Mouse (Mus musculus): Measurements from ENCODE around the gene Ralgps1.
"Not testable (repeated sequence)": the region's sequence is repeated elsewhere in the genome, so short reads cannot be mapped to it uniquely, and the experiment has no call there.

Ralgps1 gene

GRCm38 (mm10) chr2:33323799-33324595, 47.3 kb downstream of the Ralgps1 start:
- in situ Hi-C loops (cut with MseI, MboI): no loop called here

- in situ Hi-C loops (cut with MseI, MboI): not testable (repeated sequence)
Measured at GRCm38 (mm10) chr2:33323043-33323625, 48.2 kb downstream of the Ralgps1 start.

- in situ Hi-C loops (cut with MseI, MboI): no loop called here
Measured at GRCm38 (mm10) chr2:33321641-33322040, 49.6 kb downstream of the Ralgps1 start.

GRCm38 (mm10) chr2:33321031-33321430, 50.3 kb downstream of the Ralgps1 start:
- in situ Hi-C loops (cut with MseI, MboI): no loop called here

- in situ Hi-C loops (cut with MseI, MboI): no loop called here
Measured at GRCm38 (mm10) chr2:33320568-33320967, 50.7 kb downstream of the Ralgps1 start.

GRCm38 (mm10) chr2:33319934-33320333, 51.4 kb downstream of the Ralgps1 start:
- in situ Hi-C loops (cut with MseI, MboI): no loop called here

- in situ Hi-C loops (cut with MseI, MboI): no loop called here
Measured at GRCm38 (mm10) chr2:33319455-33319854, 51.8 kb downstream of the Ralgps1 start.

- in situ Hi-C loops (cut with MseI, MboI): no loop called here
Measured at GRCm38 (mm10) chr2:33318491-33318964, 52.8 kb downstream of the Ralgps1 start.

- in situ Hi-C loops (cut with MseI, MboI): no loop called here
Measured at GRCm38 (mm10) chr2:33316516-33316915, 54.8 kb downstream of the Ralgps1 start.

- in situ Hi-C loops (cut with MseI, MboI): no loop called here
Measured at GRCm38 (mm10) chr2:33316063-33316405, 55.3 kb downstream of the Ralgps1 start.

- in situ Hi-C loops (cut with MseI, MboI): no loop called here
Measured at GRCm38 (mm10) chr2:33315233-33316062, 55.8 kb downstream of the Ralgps1 start.

GRCm38 (mm10) chr2:33309426-33309825, 61.9 kb downstream of the Ralgps1 start:
- in situ Hi-C loops (cut with MseI, MboI): no loop called here

- in situ Hi-C loops (cut with MseI, MboI): no loop called here
Measured at GRCm38 (mm10) chr2:33306565-33306964, 64.7 kb downstream of the Ralgps1 start.

- in situ Hi-C loops (cut with MseI, MboI): no loop called here
Measured at GRCm38 (mm10) chr2:33303416-33303947, 67.8 kb downstream of the Ralgps1 start.

GRCm38 (mm10) chr2:33302828-33303227, 68.5 kb downstream of the Ralgps1 start:
- in situ Hi-C loops (cut with MseI, MboI): no loop called here

- in situ Hi-C loops (cut with MseI, MboI): no loop called here
Measured at GRCm38 (mm10) chr2:33302405-33302804, 68.9 kb downstream of the Ralgps1 start.

- in situ Hi-C loops (cut with MseI, MboI): no loop called here
Measured at GRCm38 (mm10) chr2:33300371-33301046, 70.8 kb downstream of the Ralgps1 start.

- in situ Hi-C loops (cut with MseI, MboI): no loop called here
Measured at GRCm38 (mm10) chr2:33298928-33299327, 72.4 kb downstream of the Ralgps1 start.

- in situ Hi-C loops (cut with MseI, MboI): no loop called here
Measured at GRCm38 (mm10) chr2:33295115-33295514, 76.2 kb downstream of the Ralgps1 start.

GRCm38 (mm10) chr2:33292057-33292456, 79.2 kb downstream of the Ralgps1 start:
- in situ Hi-C loops (cut with MseI, MboI): no loop called here

GRCm38 (mm10) chr2:33290491-33290890, 80.8 kb downstream of the Ralgps1 start:
- in situ Hi-C loops (cut with MseI, MboI): no loop called here
